Mouse (Mus musculus) CH12.LX (cell line): ENCODE data around the gene Srcin1.

Experiments used
- CTCF ChIP-seq, 2 experiments: IDR thresholded peaks in 1 of 2; conservative IDR thresholded peaks in 1 of 2; 2 replicates each; pipeline ENCODE4 v1.5.1; 2011 to 2012; ENCODE audit warnings: low read depth in 2 of 2, low read length in 2 of 2, improper control_type of control experiment in 1 of 2, inconsistent platforms in 1 of 2, mild to moderate bottlenecking in 1 of 2, moderate library complexity in 1 of 2
- MAX ChIP-seq: IDR thresholded peaks from 2 replicates; pipeline ENCODE4 v1.6.1; 2011; ENCODE audit warnings: low read length, improper control_type of control experiment
- MEF2A ChIP-seq: IDR thresholded peaks from 2 replicates; pipeline ENCODE4 v1.6.1; 2014; ENCODE audit warnings: low read depth, mild to moderate bottlenecking, inconsistent platforms, low read length, improper control_type of control experiment, borderline replicate concordance
- MYC ChIP-seq: IDR thresholded peaks from 2 replicates; pipeline ENCODE4 v1.6.1; 2011; ENCODE audit warnings: low read depth, mild to moderate bottlenecking, improper control_type of control experiment, low read length
- RCOR1 ChIP-seq: conservative IDR thresholded peaks from 2 replicates; pipeline ENCODE4 v1.6.1; 2012; ENCODE audit warnings: low read depth, mild to moderate bottlenecking, inconsistent platforms, low read length, improper control_type of control experiment
- USF1 ChIP-seq: IDR thresholded peaks from 2 replicates; pipeline ENCODE4 v1.6.1; 2014; ENCODE audit warnings: low read depth, mild to moderate bottlenecking, inconsistent platforms, low read length, improper control_type of control experiment
- ZMIZ1 ChIP-seq: IDR thresholded peaks from 2 replicates; pipeline ENCODE4 v1.6.1; 2012; ENCODE audit warnings: low read depth, mild to moderate bottlenecking, inconsistent platforms, low read length, improper control_type of control experiment

DNA sequence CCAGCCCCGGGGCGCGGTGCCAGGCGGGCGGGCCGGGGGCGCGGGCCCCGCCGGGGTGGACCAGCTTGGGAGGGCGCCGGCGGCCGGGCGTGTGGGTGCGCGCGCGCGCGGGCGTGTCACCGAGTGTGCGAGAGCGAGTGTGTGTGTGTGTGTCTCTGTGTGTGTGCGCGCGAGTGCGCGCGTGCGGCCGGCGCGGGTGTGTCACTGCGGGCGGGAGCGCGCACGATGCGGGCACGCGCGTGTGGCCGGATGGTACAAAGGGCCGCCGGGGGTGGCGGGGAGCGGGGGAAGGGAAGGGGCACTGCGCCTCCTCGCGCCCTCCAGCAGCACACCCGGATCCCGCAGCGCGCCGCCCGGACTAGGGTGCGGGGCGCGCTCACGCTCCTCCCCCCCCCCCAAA lies 911 bp downstream of the Srcin1 start:
- TF ChIP-seq CTCF (conservative IDR thresholded peaks at IDR 0.05 in 1 of 2, IDR thresholded peaks at IDR 0.05 in 1 of 2; ENCODE audit: low read depth in 2 of 2, low read length in 2 of 2) (no peak), ZMIZ1 (no peak), MAX (no peak), RCOR1 (no peak), MEF2A (no peak), USF1 (no peak), MYC (no peak)
